Mouse (Mus musculus) megakaryocyte, embryonic 14.5 days (primary cell): ENCODE measurements around the gene Tas2r143.

Experiments used
- FLI1 ChIP-seq: IDR thresholded peaks from 2 replicates; pipeline ENCODE4 v1.6.1; 2012; ENCODE audit warnings: low read length, inconsistent platforms, mixed read lengths
- GATA1 ChIP-seq: IDR thresholded peaks from 3 replicates; pipeline ENCODE4 v1.6.1; 2012; ENCODE audit warnings: mixed read lengths, low read length, inconsistent platforms, borderline replicate concordance

DNA sequence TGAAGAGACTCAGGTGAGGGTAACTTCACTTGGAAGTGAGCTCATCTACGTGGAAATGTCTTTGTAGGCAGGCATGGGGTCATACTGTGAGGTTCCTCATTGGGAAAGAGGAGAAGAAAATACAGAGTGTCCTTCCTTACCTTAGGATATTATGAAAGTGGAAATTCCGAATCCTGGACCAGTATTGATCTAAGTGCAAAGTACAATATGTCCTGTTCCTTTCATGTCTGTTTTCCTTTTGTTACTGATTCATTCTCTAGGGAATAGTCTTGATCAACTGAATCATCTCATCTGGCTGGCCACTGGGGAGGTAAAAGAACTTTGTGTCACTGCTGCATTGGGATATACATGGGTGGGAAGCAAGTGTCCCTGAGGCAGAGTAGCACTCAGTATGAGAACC is 35.5 kb downstream of the Tas2r143 start:
- TF ChIP-seq GATA1 (no peak), FLI1 (no peak)
